Mouse (Mus musculus) hindbrain, embryonic 13.5 days (tissue): Measurements from ENCODE around the gene Slc25a34. TPM values are rescaled to one million over a fixed set of nuclear protein-coding genes. Genes with fewer than 3 reads are reported as not detected.

ENCODE experiments used
- ATAC-seq: fragments of 200-750 bp; cut with Nextera tagmentation; 2 replicates; pipeline ENCODE4 v1.8.0; 2017; ENCODE audit warnings: moderate TSS enrichment; ENCODE audit not compliant: low FRiP score
- H3K27ac ChIP-seq: fragments of 300-500 bp; sonication (generic); 2 replicates; pipeline ENCODE4 v1.5.1; 2015; ENCODE audit warnings: inconsistent platforms, mild to moderate bottlenecking, moderate library complexity
- H3K27me3 ChIP-seq: fragments of 300-500 bp; sonication (generic); 2 replicates; pipeline ENCODE4 v1.6.1; 2015; ENCODE audit warnings: mild to moderate bottlenecking, inconsistent platforms
- H3K36me3 ChIP-seq: fragments of 300-500 bp; sonication (generic); 2 replicates; pipeline ENCODE4 v1.6.1; 2015; ENCODE audit warnings: mild to moderate bottlenecking, inconsistent platforms
- H3K4me1 ChIP-seq: fragments of 300-500 bp; sonication (generic); replicated peaks from 2 replicates; pipeline ENCODE4 v1.6.1; 2015; ENCODE audit warnings: inconsistent platforms
- H3K4me2 ChIP-seq: fragments of 300-500 bp; sonication (generic); 2 replicates; pipeline ENCODE4 v1.6.1; 2015; ENCODE audit warnings: inconsistent platforms, mild to moderate bottlenecking, moderate library complexity
- H3K4me3 ChIP-seq: fragments of 300-500 bp; sonication (generic); 2 replicates; pipeline ENCODE4 v1.5.1; 2015; ENCODE audit warnings: mild to moderate bottlenecking, inconsistent platforms
- H3K9ac ChIP-seq: fragments of 300-500 bp; sonication (generic); 2 replicates; pipeline ENCODE4 v1.6.1; 2015; ENCODE audit warnings: mild to moderate bottlenecking, inconsistent platforms
- H3K9me3 ChIP-seq: fragments of 300-500 bp; sonication (generic); 2 replicates; pipeline ENCODE4 v1.6.1; 2016; ENCODE audit warnings: inconsistent platforms
- WGBS: fragments of 180-500 bp; shearing (Covaris S2); methylation state at CpG from one replicate; pipeline ENCODE4 v1.1.7; 2015; 5-methylcytosine and 5-hydroxymethylcytosine counted together
- polyA plus RNA-seq: library from polyadenylated mRNA; unstranded; fragments of >200 nt; fragmentation: Nextera tagmentation; extraction: Ambion mirVana; gene quantifications from 2 replicates; pipeline ENCODE4 v1.2.1, GENCODE M21; 2015

The Slc25a34 gene
- polyA plus RNA-seq, 1 experiment from 2014 or later: 0.26 TPM

DNA sequence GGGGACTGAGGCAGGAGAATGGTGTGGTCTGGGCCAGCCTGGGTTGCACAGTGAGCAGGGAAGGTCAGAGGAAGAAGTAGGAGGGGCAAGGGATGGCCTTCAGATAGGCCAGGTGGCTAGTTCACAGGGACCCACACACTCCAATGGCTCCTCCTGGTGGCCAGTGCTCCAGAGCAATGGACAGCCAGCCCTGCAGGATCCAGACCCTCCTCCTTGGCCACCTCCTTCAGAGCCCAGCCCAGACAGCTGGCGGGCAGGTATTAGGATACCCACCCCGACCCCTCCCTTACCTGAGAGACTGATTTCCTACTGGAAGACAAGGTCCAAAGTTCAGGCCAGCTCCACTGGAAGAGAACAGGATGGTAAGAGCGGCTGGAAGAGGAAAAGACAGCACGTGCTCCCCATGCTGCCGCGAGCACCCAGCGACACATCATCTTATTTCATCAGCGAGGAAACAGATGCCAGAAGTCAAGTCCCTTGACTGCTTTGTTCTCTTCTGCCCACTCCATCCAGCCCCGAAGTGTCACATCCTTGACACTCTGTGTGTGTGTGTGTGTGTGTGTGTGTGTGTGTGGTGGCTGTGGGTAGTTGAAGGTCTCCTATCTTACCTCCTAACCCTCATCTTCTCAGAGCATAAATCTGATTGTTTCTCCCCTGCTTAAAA lies 27.9 kb downstream of the Slc25a34 start:
- Histone ChIP-seq H3K27me3 (peaks cover 12% of the 10 kb centered on the region; the same call in 1 of the 2 replicates), H3K4me1 (peaks cover 28% of the 10 kb centered on the region), H3K36me3 (peaks cover 25% of the 10 kb centered on the region), H3K27ac (no peak overlapping the region), H3K4me3 (no peak overlapping the region), H3K4me2 (no peak overlapping the region), H3K9me3 (no peaks in the 10 kb centered on the region), H3K9ac (no peak overlapping the region)
- no peak for ATAC-seq
- WGBS: 83% methylated on average over 9 of the region's 9 CpGs

DNA sequence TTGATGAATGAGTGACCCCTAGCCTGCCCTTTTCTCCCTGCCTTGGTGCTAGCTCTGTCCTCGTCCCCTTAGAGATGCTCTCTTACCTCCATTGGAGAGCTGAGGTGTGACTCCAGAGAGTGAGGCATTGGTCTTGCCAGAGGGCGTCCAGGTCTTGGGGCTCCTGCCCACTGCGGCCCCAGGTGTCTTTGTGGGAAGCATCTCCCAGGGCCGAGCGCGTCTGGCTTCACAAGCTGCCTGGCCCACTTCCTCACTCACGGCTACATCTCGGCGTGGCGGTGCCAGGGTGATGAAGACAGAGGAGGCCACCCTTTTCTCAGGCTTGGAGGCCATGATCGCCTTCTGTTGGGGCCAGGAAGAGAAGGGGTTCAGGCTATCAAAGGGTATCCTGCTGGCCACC lies 28.5 kb downstream of the Slc25a34 start:
- no peak overlapping the region for H3K4me2 ChIP-seq
- ATAC-seq: no peak
- H3K9ac ChIP-seq: no peak overlapping the region
- H3K4me1 ChIP-seq: peaks cover 24% of the 10 kb centered on the region
- peaks cover 28% of the 10 kb centered on the region for H3K36me3 ChIP-seq
- no peak overlapping the region for H3K27ac ChIP-seq
- 91% methylated on average over 11 of the region's 11 CpGs for WGBS
- H3K4me3 ChIP-seq: no peak overlapping the region
- H3K9me3 ChIP-seq: no peaks in the 10 kb centered on the region
- peaks cover 8% of the 10 kb centered on the region; the same call in 1 of the 2 replicates for H3K27me3 ChIP-seq

DNA sequence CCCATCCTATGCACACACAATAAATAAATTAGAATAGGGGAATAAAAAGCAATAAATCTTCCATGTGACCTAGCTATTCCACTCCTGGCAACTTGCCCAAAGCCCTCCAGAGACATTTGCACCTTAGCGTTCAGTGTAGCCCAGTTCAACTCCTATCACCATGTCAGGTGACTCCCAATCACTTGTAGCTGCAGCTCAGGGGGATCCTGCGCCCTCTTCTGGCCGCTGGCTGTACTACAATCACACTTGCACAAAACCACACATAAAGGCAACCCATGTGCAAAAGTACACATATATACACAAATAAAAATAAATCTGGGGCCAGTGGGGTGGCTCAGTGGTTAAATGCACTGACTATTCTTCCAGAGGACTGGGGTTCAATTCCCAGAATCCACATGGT lies 32.1 kb downstream of the Slc25a34 start:
- H3K9ac ChIP-seq: no peak overlapping the region
- ATAC-seq: no peak
- 26% methylated on average over 3 of the region's 3 CpGs for WGBS

DNA sequence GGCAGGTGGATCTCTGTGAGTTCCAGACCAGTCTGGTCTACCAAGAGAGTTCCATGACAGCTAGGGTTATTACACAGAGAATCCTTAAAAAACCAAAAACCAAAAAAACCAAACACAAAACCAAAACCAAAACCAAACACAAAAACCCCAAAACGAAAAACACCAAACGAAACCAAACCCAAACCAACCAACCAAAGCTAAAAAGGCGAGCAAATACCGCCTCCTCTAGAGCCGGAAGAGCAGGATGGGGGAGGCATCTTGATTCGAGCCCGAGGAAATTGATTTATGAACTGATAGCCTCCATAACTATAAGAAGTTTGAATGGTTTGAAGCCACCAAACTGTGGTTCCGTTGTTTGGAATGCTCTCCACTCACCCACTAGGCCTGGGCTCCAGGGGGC lies 39.7 kb downstream of the Slc25a34 start:
- Histone ChIP-seq H3K9me3 (no peaks in the 10 kb centered on the region), H3K27me3 (no peaks in the 10 kb centered on the region), H3K9ac (no peak overlapping the region), H3K27ac (no peak overlapping the region), H3K36me3 (peaks cover 45% of the 10 kb centered on the region), H3K4me3 (no peak overlapping the region), H3K4me2 (no peak overlapping the region), H3K4me1 (no peaks in the 10 kb centered on the region)
- no peak for ATAC-seq
- WGBS: 94% methylated on average over 8 of the region's 8 CpGs

More for the DNA sequence above, 32.1 kb downstream of the Slc25a34 start:
- Histone ChIP-seq H3K27ac (no peak overlapping the region), H3K9me3 (no peaks in the 10 kb centered on the region), H3K27me3 (no peaks in the 10 kb centered on the region), H3K4me1 (no peaks in the 10 kb centered on the region), H3K4me2 (no peak overlapping the region), H3K4me3 (no peak overlapping the region), H3K36me3 (peaks cover 46% of the 10 kb centered on the region)

DNA sequence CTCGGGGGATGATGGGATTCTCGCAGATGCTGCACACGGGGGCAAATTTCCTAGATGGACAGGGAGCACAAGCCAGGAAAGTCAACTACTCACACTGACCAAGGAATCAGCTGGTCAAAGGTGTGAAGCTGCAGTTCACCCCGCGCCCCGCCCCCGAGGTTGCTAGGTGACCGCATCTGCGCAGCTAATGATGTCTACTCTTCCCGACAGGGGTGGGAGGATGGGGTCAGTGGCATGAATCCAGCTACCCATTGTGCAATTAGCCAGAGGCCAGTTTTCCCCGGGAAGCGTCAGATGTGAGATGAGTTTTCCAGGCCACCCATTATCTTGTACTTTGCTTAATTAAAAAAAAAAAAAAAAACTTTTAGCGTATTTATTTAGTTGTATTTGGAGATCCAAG lies 42.6 kb downstream of the Slc25a34 start:
- H3K9me3 ChIP-seq: no peaks in the 10 kb centered on the region
- 74% methylated on average over 13 of the region's 13 CpGs for WGBS
- H3K36me3 ChIP-seq: peaks cover 51% of the 10 kb centered on the region
- no peaks in the 10 kb centered on the region for H3K4me1 ChIP-seq
- no peak overlapping the region for H3K9ac ChIP-seq
- no peak overlapping the region for H3K4me3 ChIP-seq
- H3K27ac ChIP-seq: no peak overlapping the region
- H3K4me2 ChIP-seq: no peak overlapping the region
- ATAC-seq: no peak
- H3K27me3 ChIP-seq: no peaks in the 10 kb centered on the region

DNA sequence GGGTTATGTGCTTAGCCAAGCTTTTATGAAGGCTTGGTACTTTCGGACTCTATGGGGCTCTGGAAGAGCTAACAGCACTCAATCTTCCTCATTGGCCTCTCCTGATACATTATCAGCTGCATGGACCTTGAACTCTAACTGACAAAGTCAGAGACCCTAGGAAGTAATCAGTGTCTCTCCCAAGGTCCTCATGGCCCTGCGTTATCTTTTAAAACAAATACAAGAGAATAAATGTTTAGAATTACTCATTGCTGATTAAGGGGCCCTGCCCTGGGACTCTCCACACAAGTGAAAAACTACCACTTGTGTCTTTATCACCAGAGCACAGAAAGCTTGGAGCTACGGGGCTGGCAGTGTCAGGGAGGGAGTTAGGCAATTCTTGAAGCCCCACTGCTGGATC lies 44.8 kb downstream of the Slc25a34 start:
- ATAC-seq: no peak
- no peaks in the 10 kb centered on the region for H3K9me3 ChIP-seq
- no peak overlapping the region for H3K9ac ChIP-seq
- H3K27me3 ChIP-seq: no peaks in the 10 kb centered on the region; the same call in 1 of the 2 replicates
- H3K27ac ChIP-seq: no peak overlapping the region
- H3K4me1 ChIP-seq: no peaks in the 10 kb centered on the region
- H3K36me3 ChIP-seq: peaks cover 44% of the 10 kb centered on the region
- no peak overlapping the region for H3K4me3 ChIP-seq
- no peak overlapping the region for H3K4me2 ChIP-seq
- 93% methylated on average over 3 of the region's 3 CpGs for WGBS

DNA sequence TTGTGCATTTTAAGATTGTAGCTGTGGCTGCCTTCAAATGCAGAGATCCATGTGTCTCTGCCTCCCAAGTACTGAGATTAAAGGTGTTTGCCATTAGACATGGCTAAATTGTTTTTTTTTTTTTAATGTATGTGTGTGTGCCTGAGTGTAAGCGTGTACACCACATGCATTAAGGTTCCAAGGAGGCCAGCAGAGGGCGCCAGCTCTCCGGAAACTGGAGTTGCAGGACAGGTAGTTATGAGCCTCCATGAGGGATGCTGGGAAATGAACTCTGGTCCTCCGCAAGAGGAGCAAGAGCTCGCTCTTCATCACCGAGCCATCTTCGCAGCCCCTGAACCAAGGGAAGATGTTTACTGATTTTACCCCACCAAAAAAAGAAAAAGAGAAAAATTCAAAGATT lies 46.7 kb downstream of the Slc25a34 start:
- Histone ChIP-seq H3K27ac (no peak overlapping the region), H3K4me2 (no peak overlapping the region), H3K9ac (no peak overlapping the region), H3K9me3 (no peaks in the 10 kb centered on the region), H3K27me3 (no peaks in the 10 kb centered on the region; the same call in 1 of the 2 replicates), H3K4me3 (no peak overlapping the region), H3K4me1 (no peaks in the 10 kb centered on the region), H3K36me3 (peaks cover 29% of the 10 kb centered on the region)
- 92% methylated on average over 7 of the region's 7 CpGs for WGBS
- ATAC-seq: no peak

DNA sequence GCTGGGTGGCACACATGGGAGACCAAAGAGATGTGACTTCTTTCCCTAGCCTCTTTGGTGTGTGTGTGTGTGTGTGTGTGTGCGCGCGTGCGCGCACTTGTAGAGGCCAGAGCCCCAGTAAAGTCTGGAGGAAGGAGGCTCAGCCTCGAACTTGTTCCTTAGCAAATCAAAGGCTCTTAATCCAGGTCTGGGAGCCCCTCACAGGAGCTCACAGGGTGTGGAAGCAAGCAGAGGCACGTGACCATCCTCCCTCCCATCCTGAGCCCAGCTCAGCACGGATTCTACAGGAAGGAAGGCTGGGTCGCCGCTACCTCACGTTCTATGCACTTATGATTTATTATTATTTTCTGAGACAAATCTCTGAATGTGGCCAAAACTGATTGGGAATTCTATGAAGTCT lies 47.2 kb downstream of the Slc25a34 start:
- no peaks in the 10 kb centered on the region; the same call in 1 of the 2 replicates for H3K27me3 ChIP-seq
- H3K4me1 ChIP-seq: no peaks in the 10 kb centered on the region
- no peaks in the 10 kb centered on the region for H3K9me3 ChIP-seq
- ATAC-seq: no peak
- no peak overlapping the region for H3K4me2 ChIP-seq
- 88% methylated on average over 11 of the region's 11 CpGs for WGBS
- H3K4me3 ChIP-seq: no peak overlapping the region
- H3K9ac ChIP-seq: no peak overlapping the region
- no peak overlapping the region for H3K27ac ChIP-seq
- H3K36me3 ChIP-seq: peaks cover 28% of the 10 kb centered on the region

DNA sequence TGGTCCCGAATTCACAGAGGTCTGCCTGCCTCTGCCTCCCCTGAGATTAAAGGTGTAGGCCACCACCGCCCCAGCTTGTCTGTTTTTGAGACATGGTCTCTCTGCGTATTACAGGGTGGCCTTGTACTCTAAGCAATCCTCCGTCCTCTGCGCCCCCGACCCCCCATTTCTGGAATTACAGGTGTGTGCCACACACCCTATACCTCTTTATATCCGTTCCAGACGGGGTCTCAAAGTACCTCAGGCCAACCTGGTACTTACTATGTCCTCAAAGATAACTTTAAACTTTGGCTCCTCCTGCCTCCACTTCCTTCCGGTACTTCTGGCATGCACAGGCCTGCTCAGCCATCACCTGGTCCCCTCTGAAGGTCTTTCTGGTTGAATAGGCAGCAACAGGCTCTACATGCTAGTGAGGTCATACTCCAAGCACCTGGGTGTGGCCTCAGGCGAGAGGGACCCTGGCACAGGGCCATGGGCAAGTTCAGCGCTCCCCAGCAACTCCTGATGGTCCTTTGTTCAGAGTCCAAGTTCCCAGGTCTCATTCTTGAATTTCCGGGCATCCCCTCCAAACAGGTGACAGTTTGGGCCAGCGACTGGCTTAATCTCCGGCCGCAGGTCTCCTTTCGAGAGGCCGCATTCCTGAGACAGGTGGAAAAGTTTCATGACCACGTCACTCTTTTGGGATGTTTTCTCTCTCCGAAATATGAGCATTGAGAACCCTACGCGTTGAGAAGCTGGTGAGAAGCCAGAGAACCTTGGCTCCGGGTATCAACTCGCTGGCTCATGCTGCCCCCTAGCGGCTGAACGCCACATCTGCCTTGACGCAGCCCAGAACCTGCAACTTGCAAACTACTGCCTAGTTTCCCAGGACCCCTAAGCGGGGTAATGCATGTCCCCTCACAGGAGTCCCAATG lies 48.6 kb downstream of the Slc25a34 start:
- WGBS: 43% methylated on average over 27 of the region's 27 CpGs
- Histone ChIP-seq H3K27me3 (no peaks in the 10 kb centered on the region; the same call in 1 of the 2 replicates), H3K4me1 (no peaks in the 10 kb centered on the region), H3K9ac (no peak overlapping the region), H3K4me3 (no peak overlapping the region), H3K4me2 (no peak overlapping the region), H3K27ac (no peak overlapping the region), H3K9me3 (no peaks in the 10 kb centered on the region), H3K36me3 (peaks cover 18% of the 10 kb centered on the region)
- 0 out of 2 replicates have a peak, but pooled peaks have one; percentile 28 for ATAC-seq

DNA sequence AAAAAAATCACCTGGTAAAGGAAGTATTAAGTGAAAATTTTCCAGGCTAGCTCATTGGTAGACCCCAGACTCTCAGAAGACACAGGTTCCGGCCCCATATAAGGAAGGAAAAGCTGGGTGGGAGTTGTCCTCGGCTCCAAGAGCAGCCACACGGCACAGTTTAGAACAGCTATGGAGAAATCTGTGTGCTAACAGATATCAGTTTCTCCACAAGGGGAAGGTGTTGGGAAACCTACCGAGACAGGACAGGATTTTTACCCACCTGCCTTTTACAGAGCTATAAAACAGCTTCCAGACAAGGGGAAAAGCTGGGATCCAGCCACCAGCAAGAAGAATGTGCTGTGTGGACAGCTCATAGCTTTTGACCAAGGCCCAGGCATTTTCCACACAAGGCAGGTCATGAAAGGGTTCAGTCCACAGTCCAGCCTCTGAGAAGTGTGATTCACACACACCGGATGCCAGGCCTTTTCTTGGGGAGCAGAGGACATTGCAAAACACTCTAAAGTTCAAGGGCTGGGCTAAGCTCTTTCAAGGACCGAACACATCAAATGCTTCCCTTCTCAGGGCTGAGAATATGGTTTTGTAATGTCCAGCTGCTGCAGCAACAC lies 50.2 kb downstream of the Slc25a34 start:
- ATAC-seq: no peak
- no peak overlapping the region for H3K4me2 ChIP-seq
- H3K27me3 ChIP-seq: no peaks in the 10 kb centered on the region; the same call in 1 of the 2 replicates
- no peaks in the 10 kb centered on the region for H3K9me3 ChIP-seq
- H3K4me1 ChIP-seq: no peaks in the 10 kb centered on the region
- no peak overlapping the region for H3K27ac ChIP-seq
- WGBS: 77% methylated on average over 6 of the region's 6 CpGs
- H3K36me3 ChIP-seq: peaks cover 13% of the 10 kb centered on the region
- H3K9ac ChIP-seq: no peak overlapping the region
- no peak overlapping the region for H3K4me3 ChIP-seq

DNA sequence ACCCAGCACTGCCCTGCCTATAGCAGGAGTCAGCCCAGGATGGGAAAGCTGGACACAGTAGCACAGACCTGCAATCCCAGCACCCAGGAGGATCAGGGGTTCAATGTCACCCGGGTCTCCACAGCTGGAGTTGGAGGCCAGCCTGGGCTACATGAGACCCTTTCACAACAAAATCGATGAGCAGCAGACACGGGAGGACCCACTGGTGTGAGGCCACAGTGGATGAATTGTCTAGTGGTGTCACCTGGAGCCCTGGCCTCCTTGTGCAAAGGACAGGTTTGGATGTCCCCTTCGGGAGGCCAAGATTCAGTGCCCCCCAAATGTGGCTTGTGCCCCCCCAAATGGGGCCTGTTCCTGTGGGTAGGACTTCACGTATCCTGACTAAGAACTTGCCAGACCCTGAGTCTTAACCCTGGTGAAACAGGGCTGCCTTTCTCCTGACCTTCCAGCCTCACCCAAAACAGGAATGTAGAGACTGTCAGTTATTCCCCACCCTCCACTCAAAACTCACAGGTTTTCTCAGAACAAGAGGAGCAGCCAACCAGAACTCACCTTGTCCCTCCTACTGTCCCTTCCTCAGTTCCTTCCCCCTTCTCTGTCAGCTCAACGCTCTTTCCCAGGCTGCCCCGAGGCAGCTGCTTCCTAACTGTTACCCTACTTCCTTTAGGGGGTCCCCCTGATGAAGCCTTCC lies 50.8 kb downstream of the Slc25a34 start:
- Histone ChIP-seq H3K27ac (no peak overlapping the region), H3K36me3 (peaks cover 13% of the 10 kb centered on the region), H3K9me3 (no peaks in the 10 kb centered on the region), H3K4me3 (no peak overlapping the region), H3K4me1 (no peaks in the 10 kb centered on the region), H3K9ac (no peak overlapping the region), H3K4me2 (no peak overlapping the region), H3K27me3 (no peaks in the 10 kb centered on the region; the same call in 1 of the 2 replicates)
- no peak; the same call in 1 of the 2 replicates for ATAC-seq
- 89% methylated on average over 7 of the region's 7 CpGs for WGBS

DNA sequence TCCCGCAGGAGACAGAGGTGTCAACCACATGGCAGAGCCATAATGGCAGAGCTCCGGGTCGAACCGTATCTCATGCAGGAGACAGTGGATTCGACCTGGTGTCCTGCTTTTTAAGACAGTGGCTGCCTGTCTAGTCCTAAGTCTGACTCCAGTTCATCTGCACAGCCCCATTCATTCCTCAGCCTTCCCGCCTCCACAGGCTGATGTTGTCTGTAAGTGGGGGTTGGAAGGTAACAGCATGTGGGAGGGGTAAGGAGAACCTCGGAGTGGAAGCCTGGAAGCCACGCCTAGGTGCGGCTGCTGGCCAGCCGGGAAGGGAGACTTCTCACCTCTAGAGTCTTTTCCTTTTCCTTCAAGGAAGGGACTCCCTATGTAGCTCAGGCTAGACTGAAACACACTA lies 51.7 kb downstream of the Slc25a34 start:
- H3K4me2 ChIP-seq: no peak overlapping the region
- H3K4me3 ChIP-seq: no peak overlapping the region
- H3K9me3 ChIP-seq: no peaks in the 10 kb centered on the region
- no peak for ATAC-seq
- WGBS: 81% methylated on average over 10 of the region's 10 CpGs
- no peaks in the 10 kb centered on the region; the same call in 1 of the 2 replicates for H3K27me3 ChIP-seq
- H3K27ac ChIP-seq: no peak overlapping the region
- H3K4me1 ChIP-seq: no peaks in the 10 kb centered on the region
- H3K9ac ChIP-seq: no peak overlapping the region
- peaks cover 4% of the 10 kb centered on the region for H3K36me3 ChIP-seq
